ENCODE assay signal across 15 mouse cellular contexts in the genomic region with DNA sequence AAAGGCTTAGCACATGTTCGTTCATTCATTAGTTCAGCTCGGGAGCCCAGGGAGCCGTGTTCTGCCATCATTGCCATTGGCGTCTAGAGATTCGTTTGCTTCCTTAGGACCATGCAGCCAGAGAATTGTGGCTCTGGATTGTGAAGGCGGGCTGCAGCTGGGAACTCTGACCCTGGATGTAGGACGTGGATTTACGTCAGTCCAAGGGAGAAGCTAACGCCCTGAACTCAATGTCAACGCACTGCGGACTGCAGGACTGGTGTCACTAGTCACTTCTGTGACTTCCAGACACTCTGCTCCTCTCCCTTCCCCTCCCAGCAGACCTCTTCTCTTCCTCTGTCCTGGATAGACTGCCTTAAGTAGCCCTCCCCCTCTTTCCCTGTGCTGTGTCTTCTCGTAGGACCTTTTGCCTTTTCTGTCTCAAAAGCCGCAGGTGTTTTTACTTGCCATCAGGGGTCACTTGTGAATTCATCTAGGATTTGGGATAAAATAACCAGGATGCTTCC. TPM values are rescaled to one million over a fixed set of nuclear protein-coding genes. Genes with fewer than 3 reads are reported as not detected.
DNase-seq lines count a peak whose midpoint lies in the region; ATAC-seq and TF ChIP-seq lines count a peak whose summit lies in the region.
"Had no signal": no experiment of that assay in that cellular context is flagged by ENCODE, and none has a peak within 500 bp of the region (broad histone marks: within the 10 kb centered on the region; RNA-seq: fewer than 3 reads in every experiment).

No protein-coding gene starts in this region.

- no peak for ATAC-seq in heart, embryonic 12.5 days (ENCODE audit: insufficient number of reproducible peaks, low FRiP score)
- ATAC-seq in neural tube, embryonic 13.5 days (ENCODE audit: low read depth) = no peak
- ATAC-seq in intestine, embryonic 15.5 days = peak; percentile 44; the same call in 1 of the 2 replicates
- 0 out of 2 replicates have a peak, but pooled peaks have one; percentile 7 for ATAC-seq in stomach, postnatal 0 days (ENCODE audit: low FRiP score, low TSS enrichment)
- ATAC-seq: forebrain, embryonic 14.5 days; midbrain, embryonic 16.5 days had no signal

- TF ChIP-seq CTCF in stomach, postnatal 0 days (IDR thresholded peaks at IDR 0.05; ENCODE audit: low read depth) = no peak

- peak overlapping the region; percentile 26; the same call in 1 of the 2 replicates for H3K9ac ChIP-seq in heart, embryonic 12.5 days
- no peak overlapping the region for H3K9ac ChIP-seq in neural tube, embryonic 13.5 days
- 0 out of 2 replicates have a peak overlapping the region, but pooled peaks have one; percentile 4 for H3K9ac ChIP-seq in intestine, embryonic 15.5 days
- 0 out of 2 replicates have a peak overlapping the region, but pooled peaks have one; percentile 31 for H3K9ac ChIP-seq in stomach, postnatal 0 days (ENCODE audit: low read length)

- DNase-seq in heart, postnatal 36 days = no peak
- no peak for DNase-seq in neural tube, embryonic 10.5 days (ENCODE audit: extremely low spot score, low spot score)
- no peak for DNase-seq in stomach, postnatal 0 days (ENCODE audit: low spot score)
- DNase-seq in cerebellum, adult 8-10 months = no peak
- no peak for DNase-seq in layer of hippocampus, postnatal 10 days (ENCODE audit: low spot score in 2 of 2)
- DNase-seq: cerebellum, adult 18-20 months; left cerebral cortex, postnatal 4 days had no signal

- 46% methylated on average over 13 of the region's 13 CpGs for WGBS in heart, embryonic 12.5 days
- WGBS in neural tube, embryonic 13.5 days = 49% methylated on average over 13 of the region's 13 CpGs
- 47% methylated on average over 13 of the region's 13 CpGs for WGBS in intestine, embryonic 15.5 days
- 53% methylated on average over 13 of the region's 13 CpGs for WGBS in stomach, postnatal 0 days

- no peaks in the 10 kb centered on the region for H3K36me3 ChIP-seq in heart, embryonic 12.5 days
- H3K36me3 ChIP-seq in neural tube, embryonic 13.5 days = no peaks in the 10 kb centered on the region
- H3K36me3 ChIP-seq in intestine, embryonic 15.5 days = no peaks in the 10 kb centered on the region
- no peaks in the 10 kb centered on the region for H3K36me3 ChIP-seq in stomach, postnatal 0 days (ENCODE audit: control insufficient read depth, insufficient read depth, low read length)

- no peak for TF ChIP-seq EP300 in stomach, postnatal 0 days (optimal IDR thresholded peaks at IDR 0.05)

- no peak overlapping the region for H3K27ac ChIP-seq in heart, embryonic 12.5 days (ENCODE audit: poor library complexity, severe bottlenecking)
- H3K27ac ChIP-seq in neural tube, embryonic 13.5 days (replicated peaks) = no peak overlapping the region
- peak overlapping the region; percentile 85 for H3K27ac ChIP-seq in intestine, embryonic 15.5 days
- H3K27ac ChIP-seq in stomach, postnatal 0 days (replicated peaks) = peak overlapping the region; percentile 94

- peaks cover 19% of the 10 kb centered on the region for H3K4me1 ChIP-seq in heart, embryonic 12.5 days (replicated peaks)
- peaks cover 18% of the 10 kb centered on the region for H3K4me1 ChIP-seq in neural tube, embryonic 13.5 days (replicated peaks)
- H3K4me1 ChIP-seq in intestine, embryonic 15.5 days (replicated peaks) = peaks cover 15% of the 10 kb centered on the region
- H3K4me1 ChIP-seq in stomach, postnatal 0 days (replicated peaks; ENCODE audit: control insufficient read depth, insufficient read depth) = peaks cover 8% of the 10 kb centered on the region

- intact Hi-C loops in heart, postnatal 36 days (cut with DNase I) = no loop called here

- no peaks in the 10 kb centered on the region for H3K27me3 ChIP-seq in heart, embryonic 12.5 days (replicated peaks)
- peaks cover 16% of the 10 kb centered on the region; the same call in 1 of the 2 replicates for H3K27me3 ChIP-seq in neural tube, embryonic 13.5 days
- H3K27me3 ChIP-seq in intestine, embryonic 15.5 days (replicated peaks) = no peaks in the 10 kb centered on the region
- H3K27me3 ChIP-seq in stomach, postnatal 0 days (ENCODE audit: control insufficient read depth, insufficient read depth, low read length) = no peaks in the 10 kb centered on the region

- H3K4me2 ChIP-seq in heart, embryonic 12.5 days = peak overlapping the region; percentile 56
- H3K4me2 ChIP-seq in neural tube, embryonic 13.5 days = 0 out of 2 replicates have a peak overlapping the region, but pooled peaks have one; percentile 44
- H3K4me2 ChIP-seq in intestine, embryonic 15.5 days (replicated peaks) = peak overlapping the region; percentile 44
- H3K4me2 ChIP-seq in stomach, postnatal 0 days (replicated peaks; ENCODE audit: low read depth) = peak overlapping the region; percentile 41

- no peak overlapping the region for H3K4me3 ChIP-seq in heart, embryonic 12.5 days
- H3K4me3 ChIP-seq in neural tube, embryonic 13.5 days = no peak overlapping the region
- no peak overlapping the region for H3K4me3 ChIP-seq in intestine, embryonic 15.5 days (replicated peaks)
- H3K4me3 ChIP-seq in stomach, postnatal 0 days (ENCODE audit: low read depth, low read length) = no peak overlapping the region

- H3K9me3 ChIP-seq in heart, embryonic 12.5 days (replicated peaks) = no peaks in the 10 kb centered on the region
- H3K9me3 ChIP-seq in neural tube, embryonic 13.5 days = no peaks in the 10 kb centered on the region
- no peaks in the 10 kb centered on the region for H3K9me3 ChIP-seq in intestine, embryonic 15.5 days
- H3K9me3 ChIP-seq in stomach, postnatal 0 days (ENCODE audit: control insufficient read depth, low read length) = no peaks in the 10 kb centered on the region

RNA-seq across cellular contexts. Expression of a gene that starts 9.9 kb away (rescaled TPM):
- 119 and 123 TPM in 2 replicates for polyA plus RNA-seq in heart, embryonic 12.5 days (2016; fragmentation: Nextera tagmentation; extraction: Ambion mirVana)
- 10 to 100 TPM; 58.7 to 79.0 TPM for total RNA-seq in heart, postnatal 36 days (2021)
- polyA plus RNA-seq in neural tube, embryonic 13.5 days (2015; fragmentation: Nextera tagmentation; extraction: Ambion mirVana) = 95.5 and 99.2 TPM in 2 replicates
- polyA plus RNA-seq in intestine, embryonic 15.5 days (2015; fragmentation: Nextera tagmentation; extraction: Ambion mirVana) = 85.5 and 95.1 TPM in 2 replicates
- polyA plus RNA-seq in stomach, postnatal 0 days (2015; fragmentation: Nextera tagmentation; extraction: Ambion mirVana) = 54.4 and 55.6 TPM in 2 replicates
- total RNA-seq in layer of hippocampus, postnatal 10 days (2021) = 10 to 100 TPM; 75.3 to 77.7 TPM

RNA-seq across cellular contexts. Expression of a gene that starts 37.5 kb away (rescaled TPM):
- polyA plus RNA-seq in heart, embryonic 12.5 days (2016; fragmentation: Nextera tagmentation; extraction: Ambion mirVana) = not detected in 2 replicates
- total RNA-seq in heart, postnatal 36 days (2021) = not detected
- 0.29 TPM in 1 of 2 replicates, not detected in the other for polyA plus RNA-seq in neural tube, embryonic 13.5 days (2015; fragmentation: Nextera tagmentation; extraction: Ambion mirVana)
- polyA plus RNA-seq in intestine, embryonic 15.5 days (2015; fragmentation: Nextera tagmentation; extraction: Ambion mirVana) = 2.5 and 3.3 TPM in 2 replicates
- 10.1 and 12.8 TPM in 2 replicates for polyA plus RNA-seq in stomach, postnatal 0 days (2015; fragmentation: Nextera tagmentation; extraction: Ambion mirVana)
- total RNA-seq in layer of hippocampus, postnatal 10 days (2021) = not detected
- total RNA-seq: CH12.LX; gastrocnemius, postnatal 36 days; left cerebral cortex, postnatal 4 days had no signal
- polyA plus RNA-seq: inflammation-experienced regulatory T-cells, adult 6 months had no signal

Comparison
In these comparisons a context has a peak if more than half of its experiments do, and no peak if none do; other contexts are left out.
1. ATAC-seq: peak in intestine, embryonic 15.5 days (single experiment) and stomach, postnatal 0 days (single experiment); none in heart, embryonic 12.5 days (single experiment) and neural tube, embryonic 13.5 days (single experiment).
2. H3K27ac ChIP-seq: peak in intestine, embryonic 15.5 days (single experiment) and stomach, postnatal 0 days (single experiment); none in heart, embryonic 12.5 days (single experiment) and neural tube, embryonic 13.5 days (single experiment).
3. Peak in every context shown above with its lines, with median percentiles within 50 percentile points of each other: H3K4me2 ChIP-seq.